Mouse (Mus musculus): ENCODE measurements around the gene Marco. TPM values are rescaled to one million over a fixed set of nuclear protein-coding genes. Genes with fewer than 3 reads are reported as not detected.

The Marco gene
- total and polyA plus RNA-seq, 3 experiments = 0.15 to 0.79 (median 0.76) TPM

DNA sequence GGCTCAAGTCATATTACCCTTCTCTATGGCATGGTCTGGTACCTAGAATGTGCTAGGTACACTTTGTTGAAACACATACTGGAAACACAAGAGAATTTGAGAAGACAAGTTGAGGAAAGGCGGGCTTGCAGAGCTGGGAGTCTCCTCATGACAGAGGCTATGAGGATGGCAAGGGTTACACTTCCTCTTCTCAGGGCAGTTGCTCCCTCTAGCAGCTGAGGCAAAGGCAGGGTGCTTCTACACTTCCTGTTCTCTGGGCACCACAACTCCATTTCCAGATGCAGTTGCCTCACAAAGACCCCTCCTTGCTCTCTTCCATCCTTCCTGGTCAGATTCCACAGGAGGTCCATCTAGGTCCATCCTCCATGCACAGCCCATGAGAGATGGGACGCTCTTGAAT, 37.5 kb downstream of the Marco start:
- in situ Hi-C loops (cut with MboI; ENCODE audit: low pct_ligation_motif_present, low pct_unique_long_range_greater_than_20kb, low sequenced_read_pairs) (no loop called here), dilution Hi-C loops (cut with MboI; ENCODE audit: extremely low pct_ligation_motif_present, extremely low pct_unique_long_range_greater_than_20kb, low sequenced_read_pairs) (no loop called here)
- H3K9me3 ChIP-seq (replicated peaks; ENCODE audit: low read length) = no peaks in the 10 kb centered on the region
- H3K27me3 ChIP-seq (replicated peaks) = no peaks in the 10 kb centered on the region
- no peak overlapping the region for H3K27ac ChIP-seq (ENCODE audit: insufficient read depth, low read depth)
- no peaks in the 10 kb centered on the region for H3K36me3 ChIP-seq (replicated peaks in 1 of 2; ENCODE audit: control insufficient read depth in 1 of 2, insufficient read depth in 1 of 2, low read length in 1 of 2)
- TF ChIP-seq SMC3 (IDR thresholded peaks at IDR 0.05; ENCODE audit: low read depth, low read length) (peak; percentile 38; the same call in 1 of the 2 replicates), CTCF (conservative IDR thresholded peaks at IDR 0.05 in 1 of 2, IDR thresholded peaks at IDR 0.05 in 1 of 2; ENCODE audit: low read depth in 2 of 2, low read length in 2 of 2) (peak in 1 of 2 experiments; percentile 49; a peak in 2 of 4 replicates), RAD21 (IDR thresholded peaks at IDR 0.05; ENCODE audit: low read depth, low read length) (peak; percentile 28), ELF1 (IDR thresholded peaks at IDR 0.05; ENCODE audit: low read depth, low read length) (peak; percentile 69), TBP (conservative IDR thresholded peaks at IDR 0.05; ENCODE audit: low read depth, low read length) (no peak), GABPA (IDR thresholded peaks at IDR 0.05; ENCODE audit: insufficient replicate concordance, low read depth, low read length) (no peak), ZKSCAN1 (IDR thresholded peaks at IDR 0.05; ENCODE audit: borderline replicate concordance, low read depth, low read length) (no peak), IRF4 (IDR thresholded peaks at IDR 0.05; ENCODE audit: low read depth, low read length) (peak; percentile 28; the same call in 1 of the 2 replicates), MAFK (IDR thresholded peaks at IDR 0.05; ENCODE audit: insufficient replicate concordance, low read length) (no peak)
- H3K4me1 ChIP-seq (ENCODE audit: control insufficient read depth in 1 of 2, insufficient read depth in 2 of 2) = peaks cover 5 to 35% of the 10 kb centered on the region in 2 experiments; a peak in 3 of 4 replicates
- H3K9ac ChIP-seq (ENCODE audit: insufficient read depth, low read depth) = no peak overlapping the region
- DNase-seq (ENCODE audit: extremely low read depth) = peak; percentile 45
- no peak overlapping the region for H3K4me3 ChIP-seq (replicated peaks in 1 of 3; ENCODE audit: low read depth in 2 of 3, low read length in 2 of 3, poor library complexity in 1 of 3)
- no peaks in the 10 kb centered on the region for H3K79me2 ChIP-seq (replicated peaks; ENCODE audit: control insufficient read depth, extremely low read depth, insufficient read depth, poor library complexity, severe bottlenecking)
- H3K4me2 ChIP-seq (ENCODE audit: insufficient read depth, low read depth, poor library complexity, severe bottlenecking) = no peak overlapping the region

DNA sequence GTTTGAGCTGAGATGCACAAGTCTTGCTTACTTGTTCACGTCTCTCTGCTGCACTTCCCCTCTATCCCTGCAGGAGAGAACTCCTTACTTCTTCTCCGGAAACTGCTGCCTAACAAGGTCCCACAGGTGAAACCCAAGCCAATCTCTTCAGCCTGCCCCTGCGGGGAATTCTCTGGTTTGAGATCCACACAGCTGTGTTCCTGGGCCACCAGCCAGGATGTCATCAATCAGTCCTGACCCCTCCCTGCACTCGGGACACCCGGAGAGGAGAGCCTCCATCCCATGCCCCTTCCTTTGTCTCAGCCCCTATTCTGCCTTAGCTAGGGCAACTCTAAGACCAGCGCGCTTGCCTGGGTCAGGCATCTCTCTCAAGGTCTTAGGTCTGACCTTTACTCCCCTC, 38.1 kb downstream of the Marco start:
- in situ Hi-C loops (cut with MboI; ENCODE audit: low pct_ligation_motif_present, low pct_unique_long_range_greater_than_20kb, low sequenced_read_pairs) (no loop called here), dilution Hi-C loops (cut with MboI; ENCODE audit: extremely low pct_ligation_motif_present, extremely low pct_unique_long_range_greater_than_20kb, low sequenced_read_pairs) (no loop called here)
- Histone ChIP-seq H3K27ac (ENCODE audit: insufficient read depth, low read depth) (no peak overlapping the region), H3K4me1 (ENCODE audit: control insufficient read depth in 1 of 2, insufficient read depth in 2 of 2) (peaks cover 5 to 37% of the 10 kb centered on the region in 2 experiments; a peak in 3 of 4 replicates), H3K4me3 (replicated peaks in 1 of 3; ENCODE audit: low read depth in 2 of 3, low read length in 2 of 3, poor library complexity in 1 of 3) (no peak overlapping the region), H3K9ac (ENCODE audit: insufficient read depth, low read depth) (no peak overlapping the region), H3K36me3 (replicated peaks in 1 of 2; ENCODE audit: control insufficient read depth in 1 of 2, insufficient read depth in 1 of 2, low read length in 1 of 2) (no peaks in the 10 kb centered on the region), H3K9me3 (replicated peaks; ENCODE audit: low read length) (no peaks in the 10 kb centered on the region), H3K27me3 (replicated peaks) (no peaks in the 10 kb centered on the region), H3K4me2 (ENCODE audit: insufficient read depth, low read depth, poor library complexity, severe bottlenecking) (no peak overlapping the region), H3K79me2 (replicated peaks; ENCODE audit: control insufficient read depth, extremely low read depth, insufficient read depth, poor library complexity, severe bottlenecking) (no peaks in the 10 kb centered on the region)
- no peak for TF ChIP-seq TCF12 (IDR thresholded peaks at IDR 0.05; ENCODE audit: low read depth, low read length)
- TF ChIP-seq RCOR1 (conservative IDR thresholded peaks at IDR 0.05; ENCODE audit: low read depth, low read length) = no peak
- no peak for TF ChIP-seq ZMIZ1 (IDR thresholded peaks at IDR 0.05; ENCODE audit: low read depth, low read length)
- no peak for TF ChIP-seq POLR2A (IDR thresholded peaks at IDR 0.05; ENCODE audit: low read depth, low read length)
- no peak for TF ChIP-seq ZNF384 (IDR thresholded peaks at IDR 0.05; ENCODE audit: low read depth, low read length)
- no peak for TF ChIP-seq UBTF (IDR thresholded peaks at IDR 0.05; ENCODE audit: low read depth, low read length)
- TF ChIP-seq MAZ (IDR thresholded peaks at IDR 0.05; ENCODE audit: low read depth, low read length) = no peak
- no peak for TF ChIP-seq ZKSCAN1 (IDR thresholded peaks at IDR 0.05; ENCODE audit: borderline replicate concordance, low read depth, low read length)
- TF ChIP-seq USF1 (IDR thresholded peaks at IDR 0.05; ENCODE audit: low read depth, low read length) = no peak
- TF ChIP-seq NELFE (IDR thresholded peaks at IDR 0.05; ENCODE audit: low read depth, low read length) = no peak
- TF ChIP-seq BHLHE40 (IDR thresholded peaks at IDR 0.05; ENCODE audit: low read depth, low read length) = no peak
- no peak for TF ChIP-seq EP300 (IDR thresholded peaks at IDR 0.05; ENCODE audit: low read length)
- no peak for TF ChIP-seq MEF2A (IDR thresholded peaks at IDR 0.05; ENCODE audit: borderline replicate concordance, low read depth, low read length)
- no peak for DNase-seq (ENCODE audit: extremely low read depth)
